ENCODE assay signal across 9 mouse cellular contexts in the genomic region with DNA sequence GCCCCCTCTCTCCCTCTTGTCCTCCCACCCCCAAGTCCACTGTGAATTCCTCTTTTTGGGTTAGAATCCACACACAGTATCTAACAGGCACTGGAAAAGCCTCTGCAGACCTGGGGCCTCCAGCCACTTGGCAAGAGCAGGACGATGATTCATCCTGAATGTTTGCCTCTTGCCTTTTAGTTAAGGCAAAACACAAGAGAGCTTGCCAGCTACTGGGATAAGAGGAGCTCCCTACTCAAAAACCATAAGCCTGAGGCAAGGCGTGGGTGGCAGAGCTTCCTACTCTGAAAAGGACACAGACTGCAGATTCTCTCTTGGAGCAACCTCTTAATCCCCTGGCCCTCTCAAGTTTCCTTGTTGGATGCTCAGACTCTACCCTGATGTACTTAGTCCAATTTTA.
DNase-seq lines count a peak whose midpoint lies in the region; ATAC-seq and TF ChIP-seq lines count a peak whose summit lies in the region.
"Had no signal": no experiment of that assay in that cellular context is flagged by ENCODE, and none has a peak within 500 bp of the region (broad histone marks: within the 10 kb centered on the region; RNA-seq: fewer than 3 reads in every experiment).

No protein-coding gene starts in this region.

- no peaks in the 10 kb centered on the region for H3K27me3 ChIP-seq in embryonic facial prominence, embryonic 15.5 days
- 0 out of 2 replicates have a peak, but pooled peaks cover 2% of the 10 kb centered on the region for H3K27me3 ChIP-seq in midbrain, embryonic 10.5 days (ENCODE audit: low read depth, poor library complexity, severe bottlenecking)
- H3K27me3 ChIP-seq in liver, embryonic 11.5 days (replicated peaks; ENCODE audit: control insufficient read depth, insufficient read depth, low read length): no peaks in the 10 kb centered on the region
- no peaks in the 10 kb centered on the region for H3K27me3 ChIP-seq in forebrain, postnatal 0 days (ENCODE audit: insufficient read depth, low read length)
- H3K27me3 ChIP-seq: neural tube, embryonic 13.5 days had no signal

- TF ChIP-seq CTCF in forebrain, postnatal 0 days (IDR thresholded peaks at IDR 0.05; ENCODE audit: low read depth): no peak

- H3K9me3 ChIP-seq in embryonic facial prominence, embryonic 15.5 days (replicated peaks): no peaks in the 10 kb centered on the region
- no peaks in the 10 kb centered on the region for H3K9me3 ChIP-seq in midbrain, embryonic 10.5 days (replicated peaks)
- no peaks in the 10 kb centered on the region for H3K9me3 ChIP-seq in liver, embryonic 11.5 days (ENCODE audit: control insufficient read depth, low read length)
- H3K9me3 ChIP-seq in forebrain, postnatal 0 days (ENCODE audit: low read length): no peaks in the 10 kb centered on the region
- H3K9me3 ChIP-seq: neural tube, embryonic 13.5 days had no signal

- H3K9ac ChIP-seq in embryonic facial prominence, embryonic 15.5 days: no peak overlapping the region
- H3K9ac ChIP-seq in liver, embryonic 11.5 days (ENCODE audit: low read depth, low read length): no peak overlapping the region
- H3K9ac ChIP-seq in forebrain, postnatal 0 days: no peak overlapping the region
- H3K9ac ChIP-seq: neural tube, embryonic 13.5 days had no signal

- H3K36me3 ChIP-seq in embryonic facial prominence, embryonic 15.5 days: no peaks in the 10 kb centered on the region
- H3K36me3 ChIP-seq in midbrain, embryonic 10.5 days: no peaks in the 10 kb centered on the region
- H3K36me3 ChIP-seq in liver, embryonic 11.5 days (ENCODE audit: control insufficient read depth, insufficient read depth, low read length): no peaks in the 10 kb centered on the region
- no peaks in the 10 kb centered on the region for H3K36me3 ChIP-seq in forebrain, postnatal 0 days (ENCODE audit: insufficient read depth)
- H3K36me3 ChIP-seq: neural tube, embryonic 13.5 days had no signal

- intact Hi-C loops in heart, postnatal 14 days (cut with DNase I): loop anchor here (5.0 to 10.0 kb wide), 4 partner anchors 130 to 308 kb away; a partner anchor contains a TSS

- H3K27ac ChIP-seq in embryonic facial prominence, embryonic 15.5 days (replicated peaks): peak overlapping the region; percentile 67
- no peak overlapping the region for H3K27ac ChIP-seq in midbrain, embryonic 10.5 days (replicated peaks)
- no peak overlapping the region for H3K27ac ChIP-seq in liver, embryonic 11.5 days (ENCODE audit: low read depth, low read length)
- no peak overlapping the region for H3K27ac ChIP-seq in forebrain, postnatal 0 days (ENCODE audit: low read depth, low read length)
- H3K27ac ChIP-seq: neural tube, embryonic 13.5 days had no signal

- peak; percentile 30 for DNase-seq in urinary bladder, postnatal 25 days (ENCODE audit: low spot score)
- no peak for DNase-seq in urinary bladder, postnatal 10 days (ENCODE audit: low spot score)
- DNase-seq in heart, postnatal 14 days: peak; percentile 57 to 71
- peak; percentile 50 to 70 for DNase-seq in right cerebral cortex, postnatal 10 days (ENCODE audit: low spot score in 2 of 2)
- no peak for DNase-seq in midbrain, embryonic 10.5 days (ENCODE audit: low spot score)
- DNase-seq in liver, embryonic 11.5 days (ENCODE audit: low spot score): no peak
- DNase-seq in forebrain, postnatal 0 days: no peak

- peaks cover 17% of the 10 kb centered on the region for H3K4me1 ChIP-seq in embryonic facial prominence, embryonic 15.5 days
- peaks cover 13% of the 10 kb centered on the region; the same call in 1 of the 2 replicates for H3K4me1 ChIP-seq in midbrain, embryonic 10.5 days
- no peaks in the 10 kb centered on the region for H3K4me1 ChIP-seq in liver, embryonic 11.5 days (replicated peaks; ENCODE audit: control insufficient read depth, insufficient read depth, low read length)
- no peaks in the 10 kb centered on the region for H3K4me1 ChIP-seq in forebrain, postnatal 0 days (ENCODE audit: insufficient read depth)
- H3K4me1 ChIP-seq: neural tube, embryonic 13.5 days had no signal

- H3K4me3 ChIP-seq in embryonic facial prominence, embryonic 15.5 days (replicated peaks): no peak overlapping the region
- no peak overlapping the region for H3K4me3 ChIP-seq in midbrain, embryonic 10.5 days
- no peak overlapping the region for H3K4me3 ChIP-seq in liver, embryonic 11.5 days (ENCODE audit: low read depth, low read length)
- H3K4me3 ChIP-seq in forebrain, postnatal 0 days (ENCODE audit: low read depth, low read length): no peak overlapping the region
- H3K4me3 ChIP-seq: neural tube, embryonic 13.5 days had no signal

- 28% methylated on average over 2 of the region's 2 CpGs for WGBS in embryonic facial prominence, embryonic 15.5 days
- WGBS in midbrain, embryonic 10.5 days: 52% methylated on average over 2 of the region's 2 CpGs
- WGBS in liver, embryonic 11.5 days: 55% methylated on average over 2 of the region's 2 CpGs
- 26% methylated on average over 2 of the region's 2 CpGs for WGBS in forebrain, postnatal 0 days

- ATAC-seq in embryonic facial prominence, embryonic 15.5 days (ENCODE audit: insufficient number of reproducible peaks, low FRiP score, low TSS enrichment, low read depth): no peak; the same call in 1 of the 2 replicates
- no peak for ATAC-seq in liver, embryonic 11.5 days (replicated peaks; ENCODE audit: low FRiP score)
- no peak for ATAC-seq in forebrain, postnatal 0 days

- no peak overlapping the region for H3K4me2 ChIP-seq in embryonic facial prominence, embryonic 15.5 days (replicated peaks)
- H3K4me2 ChIP-seq in liver, embryonic 11.5 days: no peak overlapping the region
- H3K4me2 ChIP-seq in forebrain, postnatal 0 days (ENCODE audit: low read depth): no peak overlapping the region
- H3K4me2 ChIP-seq: neural tube, embryonic 13.5 days had no signal

Comparison
In these comparisons a context has a peak if more than half of its experiments do, and no peak if none do; other contexts are left out.
1. DNase-seq: peak in urinary bladder, postnatal 25 days (single experiment), heart, postnatal 14 days (2 of 2) and right cerebral cortex, postnatal 10 days (2 of 2); none in urinary bladder, postnatal 10 days (single experiment), midbrain, embryonic 10.5 days (single experiment), liver, embryonic 11.5 days (single experiment) and forebrain, postnatal 0 days (single experiment).